In genomic region chr14:26814908-26815307, GRCm38 (mm10) we compare ENCODE assay signal across 12 mouse cellular contexts.
A peak's percentile ranks its signal among the peaks of the same experiment; 100 is the strongest.
DNase-seq lines count a peak whose midpoint lies in the region; ATAC-seq and TF ChIP-seq lines count a peak whose summit lies in the region.
"Had no signal": no experiment of that assay in that cellular context is flagged by ENCODE, and none has a peak within 500 bp of the region (broad histone marks: within the 10 kb centered on the region; RNA-seq: fewer than 3 reads in every experiment).

No protein-coding gene starts in this region.

- 54% methylated on average over 3 of the region's 3 CpGs for WGBS in embryonic facial prominence, embryonic 11.5 days
- 53% methylated on average over 3 of the region's 3 CpGs for WGBS in embryonic facial prominence, embryonic 10.5 days
- 53% methylated on average over 3 of the region's 3 CpGs for WGBS in lung, postnatal 0 days
- WGBS in midbrain, embryonic 13.5 days = 50% methylated on average over 3 of the region's 3 CpGs

- DNase-seq in embryonic facial prominence, embryonic 11.5 days (ENCODE audit: low spot score) = peak; percentile 6
- DNase-seq in embryonic facial prominence, embryonic 10.5 days (ENCODE audit: low spot score) = no peak
- DNase-seq in lung, postnatal 0 days (ENCODE audit: low spot score) = no peak
- no peak for DNase-seq in lung, postnatal 14 days
- DNase-seq in thymus, postnatal 36 days = peak; percentile 16 to 25
- no peak for DNase-seq in cerebellum, adult 11-12 months
- DNase-seq: cerebellum, postnatal 10 days; lung, postnatal 4 days had no signal

- H3K9ac ChIP-seq in embryonic facial prominence, embryonic 11.5 days (replicated peaks; ENCODE audit: low read length) = no peak overlapping the region
- no peak overlapping the region for H3K9ac ChIP-seq in lung, postnatal 0 days (replicated peaks; ENCODE audit: low read depth)
- H3K9ac ChIP-seq in midbrain, embryonic 13.5 days (replicated peaks) = no peak overlapping the region
- H3K9ac ChIP-seq: limb, embryonic 12.5 days had no signal

- no peak overlapping the region for H3K27ac ChIP-seq in embryonic facial prominence, embryonic 11.5 days (replicated peaks; ENCODE audit: low read depth, low read length)
- H3K27ac ChIP-seq in embryonic facial prominence, embryonic 10.5 days (replicated peaks) = no peak overlapping the region
- H3K27ac ChIP-seq in lung, postnatal 0 days (ENCODE audit: low read length) = no peak overlapping the region
- H3K27ac ChIP-seq in midbrain, embryonic 13.5 days = no peak overlapping the region
- H3K27ac ChIP-seq: limb, embryonic 12.5 days had no signal

- no peaks in the 10 kb centered on the region for H3K9me3 ChIP-seq in embryonic facial prominence, embryonic 11.5 days (replicated peaks; ENCODE audit: control insufficient read depth, low read length)
- no peaks in the 10 kb centered on the region for H3K9me3 ChIP-seq in embryonic facial prominence, embryonic 10.5 days
- no peaks in the 10 kb centered on the region for H3K9me3 ChIP-seq in lung, postnatal 0 days (ENCODE audit: low read length)
- H3K9me3 ChIP-seq in midbrain, embryonic 13.5 days = no peaks in the 10 kb centered on the region

- H3K36me3 ChIP-seq in embryonic facial prominence, embryonic 11.5 days (replicated peaks; ENCODE audit: control insufficient read depth, insufficient read depth, low read depth, low read length) = no peaks in the 10 kb centered on the region
- H3K36me3 ChIP-seq in embryonic facial prominence, embryonic 10.5 days (replicated peaks) = no peaks in the 10 kb centered on the region
- no peaks in the 10 kb centered on the region for H3K36me3 ChIP-seq in lung, postnatal 0 days (ENCODE audit: insufficient read depth, low read length)
- H3K36me3 ChIP-seq in midbrain, embryonic 13.5 days = no peaks in the 10 kb centered on the region
- H3K36me3 ChIP-seq: limb, embryonic 12.5 days had no signal

- peak; percentile 28; the same call in 1 of the 2 replicates for TF ChIP-seq CTCF in lung, postnatal 0 days (IDR thresholded peaks at IDR 0.05)

- no peak overlapping the region for H3K4me3 ChIP-seq in embryonic facial prominence, embryonic 11.5 days (ENCODE audit: low read depth, low read length)
- H3K4me3 ChIP-seq in embryonic facial prominence, embryonic 10.5 days = no peak overlapping the region
- no peak overlapping the region for H3K4me3 ChIP-seq in lung, postnatal 0 days (ENCODE audit: low read depth, low read length)
- no peak overlapping the region for H3K4me3 ChIP-seq in midbrain, embryonic 13.5 days (replicated peaks)
- H3K4me3 ChIP-seq: limb, embryonic 12.5 days had no signal

- no peaks in the 10 kb centered on the region for H3K4me1 ChIP-seq in embryonic facial prominence, embryonic 11.5 days (ENCODE audit: control insufficient read depth, insufficient read depth, low read length)
- H3K4me1 ChIP-seq in embryonic facial prominence, embryonic 10.5 days = no peaks in the 10 kb centered on the region
- H3K4me1 ChIP-seq in lung, postnatal 0 days (ENCODE audit: insufficient read depth, low read depth, low read length) = no peaks in the 10 kb centered on the region
- H3K4me1 ChIP-seq in midbrain, embryonic 13.5 days (replicated peaks) = no peaks in the 10 kb centered on the region
- H3K4me1 ChIP-seq: limb, embryonic 12.5 days had no signal

- H3K27me3 ChIP-seq in embryonic facial prominence, embryonic 11.5 days (ENCODE audit: control insufficient read depth, insufficient read depth, low read length) = no peaks in the 10 kb centered on the region
- H3K27me3 ChIP-seq in embryonic facial prominence, embryonic 10.5 days (replicated peaks; ENCODE audit: low read depth, poor library complexity, severe bottlenecking) = no peaks in the 10 kb centered on the region
- H3K27me3 ChIP-seq in lung, postnatal 0 days (replicated peaks; ENCODE audit: insufficient read depth, low read length) = no peaks in the 10 kb centered on the region
- no peaks in the 10 kb centered on the region for H3K27me3 ChIP-seq in midbrain, embryonic 13.5 days
- H3K27me3 ChIP-seq: limb, embryonic 12.5 days had no signal

- TF ChIP-seq EP300 in lung, postnatal 0 days (IDR thresholded peaks at IDR 0.05) = no peak

- no peak overlapping the region for H3K4me2 ChIP-seq in embryonic facial prominence, embryonic 11.5 days (ENCODE audit: low read depth, low read length)
- no peak overlapping the region for H3K4me2 ChIP-seq in lung, postnatal 0 days (replicated peaks; ENCODE audit: low read depth, low read length)
- H3K4me2 ChIP-seq in midbrain, embryonic 13.5 days (replicated peaks) = no peak overlapping the region
- H3K4me2 ChIP-seq: heart, embryonic 11.5 days; limb, embryonic 12.5 days had no signal

- no peak for ATAC-seq in embryonic facial prominence, embryonic 11.5 days (replicated peaks; ENCODE audit: insufficient number of reproducible peaks, low FRiP score, low TSS enrichment, low read depth)
- ATAC-seq in lung, postnatal 0 days = no peak
- 0 out of 2 replicates have a peak, but pooled peaks have one; percentile 38 for ATAC-seq in granulocyte monocyte progenitor cell, adult 5-6 weeks (replicated peaks; ENCODE audit: poor library complexity, severe bottlenecking)
- no peak for ATAC-seq in midbrain, embryonic 13.5 days

Comparison
In these comparisons a context has a peak if more than half of its experiments do, and no peak if none do; other contexts are left out.
1. DNase-seq: peak in embryonic facial prominence, embryonic 11.5 days (single experiment) and thymus, postnatal 36 days (2 of 2); none in embryonic facial prominence, embryonic 10.5 days (single experiment), lung, postnatal 0 days (single experiment), lung, postnatal 14 days (single experiment) and cerebellum, adult 11-12 months (single experiment).